Mouse (Mus musculus) limb, embryonic 14.5 days (tissue): ENCODE measurements around the gene Zfp53. TPM values are rescaled to one million over a fixed set of nuclear protein-coding genes. Genes with fewer than 3 reads are reported as not detected.

Experiments
- ATAC-seq: fragments of 200-750 bp; cut with Nextera tagmentation; 2 replicates; pipeline ENCODE4 v1.8.0; 2017; ENCODE audit warnings: low read depth, moderate number of reproducible peaks, moderate TSS enrichment; ENCODE audit not compliant: low FRiP score
- DNase-seq: peaks from one replicate; pipeline ENCODE4 v3.0.0-alpha.2; 2015; ENCODE audit warnings: low spot score
- H3K27ac ChIP-seq: fragments of 300-500 bp; sonication (generic); replicated peaks from 2 replicates; pipeline ENCODE4 v1.5.1; 2014; ENCODE audit warnings: low read depth, mild to moderate bottlenecking, low read length, moderate library complexity, mixed read lengths
- H3K27me3 ChIP-seq: fragments of 300-500 bp; sonication (generic); 2 replicates; pipeline ENCODE4 v1.6.1; 2014; ENCODE audit warnings: low read length, mixed read lengths; ENCODE audit not compliant: control insufficient read depth, insufficient read depth
- H3K36me3 ChIP-seq: fragments of 300-500 bp; sonication (generic); 2 replicates; pipeline ENCODE4 v1.6.1; 2014; ENCODE audit warnings: mild to moderate bottlenecking, low read length, moderate library complexity, mixed read lengths; ENCODE audit not compliant: control insufficient read depth, insufficient read depth
- H3K4me1 ChIP-seq: fragments of 300-500 bp; sonication (generic); 2 replicates; pipeline ENCODE4 v1.6.1; 2014; ENCODE audit warnings: antibody characterized with exemption, low read length, mixed read lengths; ENCODE audit not compliant: control insufficient read depth, insufficient read depth
- H3K4me2 ChIP-seq: fragments of 300-500 bp; sonication (generic); replicated peaks from 2 replicates; pipeline ENCODE4 v1.6.1; 2014; ENCODE audit warnings: low read depth, mild to moderate bottlenecking, low read length, moderate library complexity; ENCODE audit not compliant: severe bottlenecking
- H3K4me3 ChIP-seq: fragments of 300-500 bp; sonication (generic); replicated peaks from 2 replicates; pipeline ENCODE4 v1.5.1; 2014; ENCODE audit warnings: low read length
- H3K9ac ChIP-seq: fragments of 300-500 bp; sonication (generic); 2 replicates; pipeline ENCODE4 v1.6.1; 2014; ENCODE audit warnings: mild to moderate bottlenecking, low read depth, low read length, moderate library complexity; ENCODE audit not compliant: severe bottlenecking
- H3K9me3 ChIP-seq: fragments of 300-500 bp; sonication (generic); 2 replicates; pipeline ENCODE4 v1.6.1; 2016; ENCODE audit warnings: low read length; ENCODE audit not compliant: control insufficient read depth
- POLR2A ChIP-seq: fragments of 200-500 bp; IDR thresholded peaks from 2 replicates; pipeline ENCODE4 v1.8.0; 2012; ENCODE audit warnings: inconsistent platforms, mild to moderate bottlenecking, moderate library complexity, borderline replicate concordance; ENCODE audit not compliant: insufficient read depth, insufficient read length; ENCODE audit errors: extremely low read depth
- WGBS: fragments of 180-500 bp; shearing (Covaris S2); extraction: QIAGEN DNeasy Blood & Tissue Kit; methylation state at CpG from one replicate; pipeline ENCODE4 v1.1.7; 2014; 5-methylcytosine and 5-hydroxymethylcytosine counted together
- polyA plus RNA-seq, 2 experiments: library from polyadenylated mRNA; depleted of rRNA in 1 of 2; stranded (reverse) in 1 of 2; unstranded in 1 of 2; fragments of >200 nt; fragmentation: Nextera tagmentation in 1 of 2; extraction: Ambion mirVana in 1 of 2; gene quantifications; 2 replicates each; pipeline versions ENCODE4 v1.2.1 to v1.2.3; 2012 to 2014

The Zfp53 gene
- polyA plus RNA-seq, 2 experiments = 5.3 to 10.3 TPM

DNA sequence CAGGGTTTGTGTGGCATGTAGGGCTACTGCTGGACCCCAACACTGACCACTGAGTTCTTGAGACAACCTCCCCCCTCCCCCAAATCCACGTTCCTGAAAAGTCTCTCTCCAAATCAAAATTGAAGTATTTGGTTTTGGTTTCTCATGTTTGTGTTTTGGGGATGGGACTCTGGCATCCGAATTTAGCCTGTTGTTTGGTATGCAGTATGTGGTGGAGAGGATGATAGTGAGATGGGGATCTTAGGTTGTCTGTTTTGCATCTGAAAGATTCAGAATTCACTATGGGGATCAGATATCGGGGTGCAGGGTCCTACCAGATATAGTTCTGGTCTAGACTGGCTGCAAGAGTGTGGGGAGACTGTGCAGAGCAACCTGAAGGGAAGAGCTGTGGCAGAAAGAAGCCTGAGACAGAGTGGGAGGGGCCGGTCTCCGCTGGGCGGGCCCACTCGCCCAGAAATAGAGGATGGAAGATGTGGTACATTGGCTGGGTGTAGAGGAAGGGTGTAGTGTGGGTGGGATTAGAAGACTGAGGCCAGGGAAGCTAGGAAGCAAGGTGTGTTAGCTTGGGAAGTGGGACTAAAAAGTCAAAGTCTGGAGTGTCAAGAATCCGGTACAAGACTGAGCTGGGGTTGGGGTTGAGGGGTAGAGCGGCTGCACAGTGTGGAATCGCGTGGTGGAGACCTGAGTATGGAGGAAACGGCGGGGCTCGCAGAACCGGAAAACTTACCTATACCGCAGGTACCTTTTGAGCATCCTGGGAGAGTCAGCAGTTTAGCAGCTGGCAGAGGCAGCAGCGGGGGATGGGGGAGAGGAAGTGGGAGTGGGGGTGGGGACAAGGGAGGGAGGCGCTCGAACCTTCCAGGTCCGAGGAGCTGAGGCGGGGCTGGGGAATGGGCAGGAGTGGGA is 46.6 kb downstream of the Zfp53 start, which contains the start of gene Zfp52:
Zfp52 (plus strand) TSS at position 444 of the 906 bp plus-strand sequence.
- H3K36me3 ChIP-seq = no peaks in the 10 kb centered on the region
- DNase-seq (peak; percentile 50), ATAC-seq (peak; percentile 51)
- WGBS = 2% methylated on average over 21 of the region's 21 CpGs
- H3K4me1 ChIP-seq = peaks cover 14% of the 10 kb centered on the region; the same call in 1 of the 2 replicates
- no peaks in the 10 kb centered on the region for H3K9me3 ChIP-seq
- H3K4me2 ChIP-seq = peak within 1 kb of the TSS; percentile 64
- H3K27me3 ChIP-seq = no peaks in the 10 kb centered on the region
- H3K9ac ChIP-seq = peak within 1 kb of the TSS; percentile 61
- H3K27ac ChIP-seq = peak within 1 kb of the TSS; percentile 46; the same call in 1 of the 2 replicates
- H3K4me3 ChIP-seq = peak within 1 kb of the TSS; percentile 56
- TF ChIP-seq POLR2A = peak; percentile 22; the same call in 1 of the 2 replicates

- Histone ChIP-seq H3K9me3 (no peaks in the 10 kb centered on the region), H3K4me1 (peaks cover 14% of the 10 kb centered on the region; the same call in 1 of the 2 replicates), H3K4me3 (peak overlapping the region; percentile 56), H3K36me3 (no peaks in the 10 kb centered on the region), H3K27me3 (no peaks in the 10 kb centered on the region), H3K4me2 (peak overlapping the region; percentile 64), H3K9ac (peak overlapping the region; percentile 61), H3K27ac (no peak overlapping the region)
- ATAC-seq (no peak), DNase-seq (no peak)
- no peak for TF ChIP-seq POLR2A
- 35% methylated on average over 7 of the region's 7 CpGs for WGBS
These were observed 47.3 kb downstream of the Zfp53 start for GRCm38 (mm10) chr17:21536096-21536495.

DNA sequence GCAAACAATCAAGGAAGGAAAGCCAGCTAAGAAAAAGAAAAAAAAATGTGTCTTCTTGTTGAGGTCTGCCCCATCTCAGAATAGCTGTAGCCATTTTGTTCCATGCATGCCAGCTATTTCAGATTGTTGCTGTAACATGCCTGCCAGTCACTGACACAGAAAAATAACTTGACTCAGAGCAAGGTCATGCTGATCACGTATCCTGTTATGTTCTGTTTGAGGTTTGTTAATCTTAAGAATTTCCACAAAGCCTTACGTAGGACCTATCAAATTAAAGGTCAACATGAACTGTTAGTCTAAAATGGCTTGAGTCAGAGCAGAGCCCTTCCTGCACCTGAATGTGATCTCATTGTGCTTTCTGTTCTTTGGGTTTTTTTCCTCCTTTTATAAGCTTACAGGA is 47.9 kb downstream of the Zfp53 start:
- ATAC-seq (no peak), DNase-seq (no peak)
- WGBS = 71% methylated on average over 2 of the region's 2 CpGs
- H3K27ac ChIP-seq = no peak overlapping the region
- no peak overlapping the region for H3K4me3 ChIP-seq
- H3K27me3 ChIP-seq = no peaks in the 10 kb centered on the region
- no peaks in the 10 kb centered on the region for H3K36me3 ChIP-seq
- peaks cover 11% of the 10 kb centered on the region; the same call in 1 of the 2 replicates for H3K4me1 ChIP-seq
- H3K9me3 ChIP-seq = no peaks in the 10 kb centered on the region
- no peak overlapping the region for H3K9ac ChIP-seq
- no peak overlapping the region for H3K4me2 ChIP-seq
- TF ChIP-seq POLR2A = no peak

- no peak for TF ChIP-seq POLR2A
- Histone ChIP-seq H3K27ac (no peak overlapping the region), H3K36me3 (peaks cover 16% of the 10 kb centered on the region), H3K4me3 (no peak overlapping the region), H3K4me1 (no peaks in the 10 kb centered on the region), H3K27me3 (no peaks in the 10 kb centered on the region), H3K9me3 (no peaks in the 10 kb centered on the region), H3K4me2 (no peak overlapping the region), H3K9ac (no peak overlapping the region)
- DNase-seq (no peak), ATAC-seq (no peak)
- 78% methylated on average over 2 of the region's 2 CpGs for WGBS
These were observed 69.0 kb downstream of the Zfp53 start for GRCm38 (mm10) chr17:21557831-21558230.

Other genes with a start within 250 kb of the Zfp53 start
- not detected in 2 replicates for gene Vmn1r235, start 232.6 kb upstream of the Zfp53 start, polyA plus RNA-seq (2012; rRNA removed)
- not detected in 2 replicates for gene Vmn1r235, start 232.6 kb upstream of the Zfp53 start, polyA plus RNA-seq (2014; fragmentation: Nextera tagmentation; extraction: Ambion mirVana)
- not detected in 2 replicates for gene Vmn1r236, start 206.1 kb upstream of the Zfp53 start, polyA plus RNA-seq (2012; rRNA removed)
- gene Vmn1r236, start 206.1 kb upstream of the Zfp53 start, polyA plus RNA-seq (2014; fragmentation: Nextera tagmentation; extraction: Ambion mirVana) = not detected in 2 replicates
- gene Vmn1r237, start 177.1 kb upstream of the Zfp53 start, polyA plus RNA-seq (2012; rRNA removed) = not detected in 2 replicates
- gene Vmn1r237, start 177.1 kb upstream of the Zfp53 start, polyA plus RNA-seq (2014; fragmentation: Nextera tagmentation; extraction: Ambion mirVana) = not detected in 2 replicates
- 1.7 and 2.6 TPM in 2 replicates for gene Zfp677, start 105.2 kb upstream of the Zfp53 start, polyA plus RNA-seq (2012; rRNA removed)
- gene Zfp677, start 105.2 kb upstream of the Zfp53 start, polyA plus RNA-seq (2014; fragmentation: Nextera tagmentation; extraction: Ambion mirVana) = 4.7 and 4.9 TPM in 2 replicates
- gene Zfp54, start 65.8 kb upstream of the Zfp53 start, polyA plus RNA-seq (2012; rRNA removed) = 1.8 and 2.5 TPM in 2 replicates
- gene Zfp54, start 65.8 kb upstream of the Zfp53 start, polyA plus RNA-seq (2014; fragmentation: Nextera tagmentation; extraction: Ambion mirVana) = 4.5 and 5.2 TPM in 2 replicates
- 5.4 and 7.1 TPM in 2 replicates for gene Zfp51, start 38.6 kb upstream of the Zfp53 start, polyA plus RNA-seq (2012; rRNA removed)
- 14.7 and 16.6 TPM in 2 replicates for gene Zfp51, start 38.6 kb upstream of the Zfp53 start, polyA plus RNA-seq (2014; fragmentation: Nextera tagmentation; extraction: Ambion mirVana)
- gene Zfp52, start 46.5 kb downstream of the Zfp53 start, polyA plus RNA-seq (2012; rRNA removed) = 2.1 and 2.6 TPM in 2 replicates
- gene Zfp52, start 46.5 kb downstream of the Zfp53 start, polyA plus RNA-seq (2014; fragmentation: Nextera tagmentation; extraction: Ambion mirVana) = 3.3 and 4.2 TPM in 2 replicates
- 10.2 and 16.6 TPM in 2 replicates for gene Zfp948, start 78.0 kb downstream of the Zfp53 start, polyA plus RNA-seq (2012; rRNA removed)
- 23.0 and 23.6 TPM in 2 replicates for gene Zfp948, start 78.0 kb downstream of the Zfp53 start, polyA plus RNA-seq (2014; fragmentation: Nextera tagmentation; extraction: Ambion mirVana)
- 3.6 and 4.6 TPM in 2 replicates for gene Zfp983, start 161.6 kb downstream of the Zfp53 start, polyA plus RNA-seq (2012; rRNA removed)
- 5.5 and 5.7 TPM in 2 replicates for gene Zfp983, start 161.6 kb downstream of the Zfp53 start, polyA plus RNA-seq (2014; fragmentation: Nextera tagmentation; extraction: Ambion mirVana)
- 5.2 and 6.4 TPM in 2 replicates for gene Gm10226, start 202.9 kb downstream of the Zfp53 start, polyA plus RNA-seq (2012; rRNA removed)
- gene Gm10226, start 202.9 kb downstream of the Zfp53 start, polyA plus RNA-seq (2014; fragmentation: Nextera tagmentation; extraction: Ambion mirVana) = 8.0 and 10.5 TPM in 2 replicates
- 10.0 and 14.7 TPM in 2 replicates for gene Zfp760, start 218.7 kb downstream of the Zfp53 start, polyA plus RNA-seq (2012; rRNA removed)
- gene Zfp760, start 218.7 kb downstream of the Zfp53 start, polyA plus RNA-seq (2014; fragmentation: Nextera tagmentation; extraction: Ambion mirVana) = 14.6 and 15.3 TPM in 2 replicates
- 6.3 and 7.0 TPM in 2 replicates for gene Zfp229, start 241.8 kb downstream of the Zfp53 start, polyA plus RNA-seq (2012; rRNA removed)
- gene Zfp229, start 241.8 kb downstream of the Zfp53 start, polyA plus RNA-seq (2014; fragmentation: Nextera tagmentation; extraction: Ambion mirVana) = 7.2 and 7.4 TPM in 2 replicates